In genomic region chr9:76138378-76139109, GRCm38 (mm10) we compare ENCODE assay signal across 10 mouse cellular contexts.
A peak's percentile ranks its signal among the peaks of the same experiment; 100 is the strongest.
DNase-seq lines count a peak whose midpoint lies in the region; ATAC-seq and TF ChIP-seq lines count a peak whose summit lies in the region.
"Had no signal": no experiment of that assay in that cellular context is flagged by ENCODE, and none has a peak within 500 bp of the region (broad histone marks: within the 10 kb centered on the region; RNA-seq: fewer than 3 reads in every experiment).

No protein-coding gene starts in this region.

- DNase-seq in cerebellum, postnatal 10 days = peak; percentile 34 to 38
- DNase-seq in cerebellum, adult 11 months = no peak
- DNase-seq in left cerebral cortex, postnatal 14 days (ENCODE audit: low spot score in 2 of 2) = peak; percentile 12 to 21
- no peak for DNase-seq in left cerebral cortex, adult 2 months (ENCODE audit: extremely low spot score in 1 of 2, low spot score in 2 of 2)
- peak; percentile 10 for DNase-seq in 3134 (ENCODE audit: extremely low read depth, insufficient read length, low spot score)
- peak; percentile 36 for DNase-seq in hindbrain, embryonic 14.5 days (ENCODE audit: low spot score)
- DNase-seq in spleen, postnatal 10 days (ENCODE audit: low spot score in 2 of 2) = no peak
- no peak for DNase-seq in natural killer cell, adult 2 months (ENCODE audit: low spot score in 2 of 2)

- TF ChIP-seq CTCF in left cerebral cortex, adult 2 months (IDR thresholded peaks at IDR 0.05) = no peak

- no peak overlapping the region for H3K4me2 ChIP-seq in hindbrain, embryonic 14.5 days (replicated peaks)
- H3K4me2 ChIP-seq: liver, embryonic 12.5 days had no signal

- 65% methylated on average over 3 of the region's 3 CpGs for WGBS in hindbrain, embryonic 14.5 days

- no peak overlapping the region for H3K9ac ChIP-seq in hindbrain, embryonic 14.5 days
- H3K9ac ChIP-seq: liver, embryonic 12.5 days had no signal

- H3K4me1 ChIP-seq in hindbrain, embryonic 14.5 days (replicated peaks; ENCODE audit: control insufficient read depth, insufficient read depth, low read length) = no peaks in the 10 kb centered on the region
- H3K4me1 ChIP-seq: liver, embryonic 12.5 days had no signal

- intact Hi-C loops in left cerebral cortex, postnatal 14 days (cut with DNase I) = no loop called here
- intact Hi-C loops in left cerebral cortex, adult 2 months (cut with DNase I) = loop anchor here (5.0 kb wide), 1 partner anchor 94 kb away; no protein-coding TSS in a partner anchor

- ATAC-seq in hindbrain, embryonic 14.5 days (ENCODE audit: low FRiP score) = peak; percentile 40; the same call in 1 of the 2 replicates
- ATAC-seq: liver, embryonic 12.5 days had no signal

- no peaks in the 10 kb centered on the region for H3K36me3 ChIP-seq in hindbrain, embryonic 14.5 days (replicated peaks; ENCODE audit: control insufficient read depth, insufficient read depth)
- H3K36me3 ChIP-seq: liver, embryonic 12.5 days had no signal

- no peak overlapping the region for H3K27ac ChIP-seq in left cerebral cortex, adult 2 months
- H3K27ac ChIP-seq in hindbrain, embryonic 14.5 days = no peak overlapping the region
- H3K27ac ChIP-seq: liver, embryonic 12.5 days had no signal

- no peaks in the 10 kb centered on the region; the same call in 1 of the 2 replicates for H3K27me3 ChIP-seq in hindbrain, embryonic 14.5 days (ENCODE audit: control insufficient read depth, insufficient read depth, low read length)
- H3K27me3 ChIP-seq: liver, embryonic 12.5 days had no signal

- no peaks in the 10 kb centered on the region for H3K9me3 ChIP-seq in hindbrain, embryonic 14.5 days (ENCODE audit: control insufficient read depth, low read length)
- H3K9me3 ChIP-seq: liver, embryonic 12.5 days had no signal

- H3K4me3 ChIP-seq in left cerebral cortex, adult 2 months = no peak overlapping the region
- no peak overlapping the region for H3K4me3 ChIP-seq in hindbrain, embryonic 14.5 days (replicated peaks; ENCODE audit: low read length)
- H3K4me3 ChIP-seq: erythroblast, embryonic 14.5 days; liver, embryonic 12.5 days had no signal

Comparison
In these comparisons a context has a peak if more than half of its experiments do, and no peak if none do; other contexts are left out.
1. DNase-seq: peak in cerebellum, postnatal 10 days (2 of 2), left cerebral cortex, postnatal 14 days (2 of 2), 3134 (single experiment) and hindbrain, embryonic 14.5 days (single experiment); none in cerebellum, adult 11 months (single experiment), left cerebral cortex, adult 2 months (0 of 2), spleen, postnatal 10 days (0 of 2) and natural killer cell, adult 2 months (0 of 2).